Mouse (Mus musculus): ENCODE data around the gene Myh10.

The Myh10 gene

GRCm38 (mm10) chr11:68745374-68746200, 54.2 kb downstream of the Myh10 start:
- DNase-seq (ENCODE audit: low spot score) = no peak

- DNase-seq (ENCODE audit: low spot score) = no peak
Observed at GRCm38 (mm10) chr11:68748121-68748520, 56.8 kb downstream of the Myh10 start.

GRCm38 (mm10) chr11:68750206-68750605, 58.8 kb downstream of the Myh10 start:
- DNase-seq (ENCODE audit: low spot score) = no peak

- DNase-seq (ENCODE audit: low spot score) = peak; percentile 32
Observed at GRCm38 (mm10) chr11:68750938-68751337, 59.6 kb downstream of the Myh10 start.

- no peak for DNase-seq (ENCODE audit: low spot score)
Observed at GRCm38 (mm10) chr11:68754283-68754682, 62.9 kb downstream of the Myh10 start.

GRCm38 (mm10) chr11:68756456-68757348, 65.3 kb downstream of the Myh10 start:
- no peak for DNase-seq (ENCODE audit: low spot score)

- no peak for DNase-seq (ENCODE audit: low spot score)
Observed at GRCm38 (mm10) chr11:68759691-68760090, 68.3 kb downstream of the Myh10 start.

GRCm38 (mm10) chr11:68761155-68761554, 69.8 kb downstream of the Myh10 start:
- DNase-seq (ENCODE audit: low spot score) = peak; percentile 27

GRCm38 (mm10) chr11:68761664-68762063, 70.3 kb downstream of the Myh10 start:
- no peak for DNase-seq (ENCODE audit: low spot score)

- no peak for DNase-seq (ENCODE audit: low spot score)
Observed at GRCm38 (mm10) chr11:68764622-68765021, 73.3 kb downstream of the Myh10 start.

- no peak for DNase-seq (ENCODE audit: low spot score)
Observed at GRCm38 (mm10) chr11:68767762-68768542, 76.6 kb downstream of the Myh10 start.

GRCm38 (mm10) chr11:68769770-68770510, 78.6 kb downstream of the Myh10 start:
- DNase-seq (ENCODE audit: low spot score) = no peak

- no peak for DNase-seq (ENCODE audit: low spot score)
Observed at GRCm38 (mm10) chr11:68776147-68776655, 84.8 kb downstream of the Myh10 start.

GRCm38 (mm10) chr11:68777933-68778332, 86.6 kb downstream of the Myh10 start:
- DNase-seq (ENCODE audit: low spot score) = no peak

GRCm38 (mm10) chr11:68778855-68779254, 87.5 kb downstream of the Myh10 start:
- no peak for DNase-seq (ENCODE audit: low spot score)

GRCm38 (mm10) chr11:68779735-68780465, 88.5 kb downstream of the Myh10 start:
- DNase-seq (ENCODE audit: low spot score) = no peak

GRCm38 (mm10) chr11:68780466-68781114, 89.2 kb downstream of the Myh10 start:
- peak; percentile 16 for DNase-seq (ENCODE audit: low spot score)

- peak; percentile 29 for DNase-seq (ENCODE audit: low spot score)
Observed at GRCm38 (mm10) chr11:68782336-68782735, 91.0 kb downstream of the Myh10 start.

GRCm38 (mm10) chr11:68785813-68786212, 94.5 kb downstream of the Myh10 start:
- peak; percentile 24 for DNase-seq (ENCODE audit: low spot score)

GRCm38 (mm10) chr11:68787222-68787621, 95.9 kb downstream of the Myh10 start:
- no peak for DNase-seq (ENCODE audit: low spot score)
